Mouse (Mus musculus) intestine, embryonic 16.5 days (tissue): ENCODE measurements at regions not wholly inside any gene's neighbourhood (a gene's known extent, or its start where the extent isn't known, plus 50 kb on each side); places are given as distances from the start of the nearest gene placed in this dataset.
"Not testable (repeated sequence)": the region's sequence is repeated elsewhere in the genome, so short reads cannot be mapped to it uniquely, and the experiment has no call there.

Experiments used
- ATAC-seq: fragments of 200-750 bp; cut with Nextera tagmentation; 2 replicates; pipeline ENCODE4 v1.8.0; 2017; ENCODE audit warnings: moderate TSS enrichment, moderate library complexity
- H3K27ac ChIP-seq: fragments of 300-500 bp; sonication (generic); 2 replicates; pipeline ENCODE4 v1.5.1; 2014; ENCODE audit warnings: mild to moderate bottlenecking, low read length
- H3K27me3 ChIP-seq: fragments of 300-500 bp; sonication (generic); replicated peaks from 2 replicates; pipeline ENCODE4 v1.6.1; 2014; ENCODE audit warnings: low read length, control low read depth, mixed read lengths; ENCODE audit not compliant: control insufficient read depth, insufficient read depth
- H3K36me3 ChIP-seq: fragments of 300-500 bp; sonication (generic); 2 replicates; pipeline ENCODE4 v1.6.1; 2014; ENCODE audit warnings: low read length, control low read depth; ENCODE audit not compliant: control insufficient read depth, insufficient read depth
- H3K4me1 ChIP-seq: fragments of 300-500 bp; sonication (generic); 2 replicates; pipeline ENCODE4 v1.6.1; 2014; ENCODE audit warnings: low read length, control low read depth, mixed read lengths; ENCODE audit not compliant: control insufficient read depth, insufficient read depth
- H3K4me2 ChIP-seq: fragments of 300-500 bp; sonication (generic); 2 replicates; pipeline ENCODE4 v1.6.1; 2014; ENCODE audit warnings: low read depth, low read length, control low read depth
- H3K4me3 ChIP-seq: fragments of 300-500 bp; sonication (generic); 2 replicates; pipeline ENCODE4 v1.5.1; 2014; ENCODE audit warnings: mild to moderate bottlenecking, low read length
- H3K9ac ChIP-seq: fragments of 300-500 bp; sonication (generic); 2 replicates; pipeline ENCODE4 v1.6.1; 2014; ENCODE audit warnings: low read depth, low read length
- H3K9me3 ChIP-seq: fragments of 300-500 bp; sonication (generic); 2 replicates; pipeline ENCODE4 v1.6.1; 2016; ENCODE audit warnings: low read length, control low read depth; ENCODE audit not compliant: control insufficient read depth
- WGBS: fragments of 180-500 bp; shearing (Covaris S2); extraction: QIAGEN DNeasy Blood & Tissue Kit; methylation state at CpG from one replicate; pipeline ENCODE4 v1.1.7; 2014; 5-methylcytosine and 5-hydroxymethylcytosine counted together

GRCm38 (mm10) chr15:5852523-5852922, 447.1 kb upstream of the Dab2 start:
- no peak overlapping the region for H3K9ac ChIP-seq
- no peak overlapping the region for H3K27ac ChIP-seq
- H3K9me3 ChIP-seq, result no peaks in the 10 kb centered on the region
- WGBS, result 58% methylated on average over 3 of the region's 3 CpGs
- no peak for ATAC-seq
- no peaks in the 10 kb centered on the region for H3K4me1 ChIP-seq
- H3K4me2 ChIP-seq, result no peak overlapping the region
- no peak overlapping the region for H3K4me3 ChIP-seq
- no peaks in the 10 kb centered on the region for H3K36me3 ChIP-seq
- H3K27me3 ChIP-seq, result no peaks in the 10 kb centered on the region

GRCm38 (mm10) chr15:5869289-5869688, 430.3 kb upstream of the Dab2 start:
- WGBS, result 39% methylated on average over 12 of the region's 12 CpGs
- Histone ChIP-seq H3K9ac (no peak overlapping the region), H3K4me2 (no peak overlapping the region), H3K27me3 (no peaks in the 10 kb centered on the region), H3K27ac (no peak overlapping the region), H3K9me3 (no peaks in the 10 kb centered on the region), H3K36me3 (no peaks in the 10 kb centered on the region), H3K4me3 (no peak overlapping the region), H3K4me1 (0 out of 2 replicates have a peak, but pooled peaks cover 6% of the 10 kb centered on the region)
- no peak for ATAC-seq

- H3K4me2 ChIP-seq, result no peak overlapping the region
- H3K4me1 ChIP-seq, result 0 out of 2 replicates have a peak, but pooled peaks cover 6% of the 10 kb centered on the region
- no peaks in the 10 kb centered on the region for H3K36me3 ChIP-seq
- 71% methylated on average over 2 of the region's 2 CpGs for WGBS
- no peak overlapping the region for H3K27ac ChIP-seq
- no peak overlapping the region for H3K9ac ChIP-seq
- H3K9me3 ChIP-seq, result no peaks in the 10 kb centered on the region
- H3K4me3 ChIP-seq, result no peak overlapping the region
- no peak for ATAC-seq
- H3K27me3 ChIP-seq, result no peaks in the 10 kb centered on the region
These were observed 429.7 kb upstream of the Dab2 start for GRCm38 (mm10) chr15:5869866-5870265.

GRCm38 (mm10) chr15:5872042-5872441, 427.5 kb upstream of the Dab2 start:
- ATAC-seq, result no peak

GRCm38 (mm10) chr15:5877749-5878148, 421.8 kb upstream of the Dab2 start:
- Histone ChIP-seq H3K4me2 (no peak overlapping the region), H3K9ac (no peak overlapping the region), H3K4me1 (no peaks in the 10 kb centered on the region), H3K36me3 (no peaks in the 10 kb centered on the region), H3K27me3 (no peaks in the 10 kb centered on the region), H3K9me3 (no peaks in the 10 kb centered on the region), H3K4me3 (no peak overlapping the region), H3K27ac (no peak overlapping the region)
- WGBS, result 91% methylated on average over 5 of the region's 5 CpGs
- ATAC-seq, result no peak

More at GRCm38 (mm10) chr15:5872042-5872441, 427.5 kb upstream of the Dab2 start:
- Histone ChIP-seq H3K36me3 (no peaks in the 10 kb centered on the region), H3K9ac (no peak overlapping the region), H3K4me3 (no peak overlapping the region), H3K27ac (no peak overlapping the region), H3K9me3 (no peaks in the 10 kb centered on the region), H3K4me1 (0 out of 2 replicates have a peak, but pooled peaks cover 6% of the 10 kb centered on the region), H3K27me3 (no peaks in the 10 kb centered on the region), H3K4me2 (no peak overlapping the region)
- 81% methylated on average over 3 of the region's 3 CpGs for WGBS

GRCm38 (mm10) chr15:5891188-5891587, 408.4 kb upstream of the Dab2 start:
- H3K9ac ChIP-seq, result no peak overlapping the region
- WGBS, result 92% methylated on average over 3 of the region's 3 CpGs
- H3K27ac ChIP-seq, result no peak overlapping the region
- H3K27me3 ChIP-seq, result no peaks in the 10 kb centered on the region
- no peak overlapping the region for H3K4me2 ChIP-seq
- no peak for ATAC-seq
- H3K36me3 ChIP-seq, result no peaks in the 10 kb centered on the region
- H3K4me1 ChIP-seq, result no peaks in the 10 kb centered on the region
- H3K9me3 ChIP-seq, result no peaks in the 10 kb centered on the region
- H3K4me3 ChIP-seq, result no peak overlapping the region

GRCm38 (mm10) chr15:5892034-5892433, 407.6 kb upstream of the Dab2 start:
- no peaks in the 10 kb centered on the region for H3K4me1 ChIP-seq
- H3K27me3 ChIP-seq, result no peaks in the 10 kb centered on the region
- H3K36me3 ChIP-seq, result no peaks in the 10 kb centered on the region
- no peak overlapping the region for H3K4me3 ChIP-seq
- ATAC-seq, result no peak
- no peak overlapping the region for H3K27ac ChIP-seq
- H3K9ac ChIP-seq, result no peak overlapping the region
- WGBS, result 47% methylated on average over 3 of the region's 3 CpGs
- no peaks in the 10 kb centered on the region for H3K9me3 ChIP-seq
- no peak overlapping the region for H3K4me2 ChIP-seq

- not testable (repeated sequence) for H3K4me2 ChIP-seq, H3K9me3 ChIP-seq, H3K36me3 ChIP-seq, H3K4me3 ChIP-seq, H3K4me1 ChIP-seq, H3K27me3 ChIP-seq, H3K9ac ChIP-seq, ATAC-seq, H3K27ac ChIP-seq
- WGBS, result 88% methylated on average over 5 of the region's 5 CpGs
These were observed 403.7 kb upstream of the Dab2 start for GRCm38 (mm10) chr15:5895688-5896470.

GRCm38 (mm10) chr15:5915261-5915660, 384.3 kb upstream of the Dab2 start:
- Histone ChIP-seq H3K4me1 (no peaks in the 10 kb centered on the region), H3K9ac (no peak overlapping the region), H3K27me3 (no peaks in the 10 kb centered on the region), H3K9me3 (no peaks in the 10 kb centered on the region), H3K27ac (no peak overlapping the region), H3K4me2 (no peak overlapping the region), H3K4me3 (no peak overlapping the region), H3K36me3 (no peaks in the 10 kb centered on the region)
- 2% methylated on average over 2 of the region's 2 CpGs for WGBS
- ATAC-seq, result no peak

GRCm38 (mm10) chr15:5920058-5920457, 379.5 kb upstream of the Dab2 start:
- no peaks in the 10 kb centered on the region for H3K36me3 ChIP-seq
- WGBS, result 23% methylated on average over 4 of the region's 4 CpGs

More at GRCm38 (mm10) chr15:5920058-5920457, 379.5 kb upstream of the Dab2 start:
- H3K27me3 ChIP-seq, result no peaks in the 10 kb centered on the region
- no peak overlapping the region for H3K4me2 ChIP-seq
- peak; percentile 50; the same call in 1 of the 2 replicates for ATAC-seq
- no peak overlapping the region for H3K9ac ChIP-seq
- no peaks in the 10 kb centered on the region for H3K9me3 ChIP-seq
- H3K4me1 ChIP-seq, result no peaks in the 10 kb centered on the region
- no peak overlapping the region for H3K27ac ChIP-seq
- no peak overlapping the region for H3K4me3 ChIP-seq
